Mouse (Mus musculus) kidney, postnatal 10 days (tissue): ENCODE measurements at regions not wholly inside any gene's neighbourhood (a gene's known extent, or its start where the extent isn't known, plus 50 kb on each side); places are given as distances from the start of the nearest gene placed in this dataset.
"Not testable (repeated sequence)": the region's sequence is repeated elsewhere in the genome, so short reads cannot be mapped to it uniquely, and the experiment has no call there.

Experiments
- DNase-seq: peaks from one replicate; pipeline ENCODE4 v3.0.0; 2021; ENCODE audit warnings: mixed read lengths

GRCm38 (mm10) chr17:82366001-82366400, 627.8 kb upstream of the Slc8a1 start:
- no peak for DNase-seq

- no peak for DNase-seq
These were observed 610.5 kb upstream of the Slc8a1 start for GRCm38 (mm10) chr17:82348636-82349035.

- DNase-seq, result no peak
These were observed 593.3 kb upstream of the Slc8a1 start for GRCm38 (mm10) chr17:82331429-82331828.

- no peak for DNase-seq
These were observed 574.0 kb upstream of the Slc8a1 start for GRCm38 (mm10) chr17:82312191-82312590.

- no peak for DNase-seq
These were observed 568.2 kb upstream of the Slc8a1 start for GRCm38 (mm10) chr17:82306347-82306746.

GRCm38 (mm10) chr17:82277728-82278127, 539.6 kb upstream of the Slc8a1 start:
- DNase-seq, result no peak

- no peak for DNase-seq
These were observed 535.8 kb upstream of the Slc8a1 start for GRCm38 (mm10) chr17:82273946-82274345.

GRCm38 (mm10) chr17:82272845-82273244, 534.7 kb upstream of the Slc8a1 start:
- no peak for DNase-seq

GRCm38 (mm10) chr17:82266842-82267241, 528.7 kb upstream of the Slc8a1 start:
- not testable (repeated sequence) for DNase-seq

GRCm38 (mm10) chr17:82252362-82252761, 514.2 kb upstream of the Slc8a1 start:
- DNase-seq, result no peak

GRCm38 (mm10) chr17:82251841-82252240, 513.7 kb upstream of the Slc8a1 start:
- no peak for DNase-seq

- no peak for DNase-seq
These were observed 500.2 kb upstream of the Slc8a1 start for GRCm38 (mm10) chr17:82238361-82238760.

GRCm38 (mm10) chr17:82237456-82237855, 499.3 kb upstream of the Slc8a1 start:
- no peak for DNase-seq

- DNase-seq, result no peak
These were observed 477.8 kb upstream of the Slc8a1 start for GRCm38 (mm10) chr17:82215728-82216623.

GRCm38 (mm10) chr17:82199981-82200380, 461.8 kb upstream of the Slc8a1 start:
- DNase-seq, result no peak

GRCm38 (mm10) chr17:82199031-82199642, 461.0 kb upstream of the Slc8a1 start:
- DNase-seq, result no peak

GRCm38 (mm10) chr17:82184261-82184660, 446.1 kb upstream of the Slc8a1 start:
- DNase-seq, result no peak

- DNase-seq, result no peak
These were observed 433.0 kb upstream of the Slc8a1 start for GRCm38 (mm10) chr17:82171216-82171615.

- DNase-seq, result no peak
These were observed 415.3 kb upstream of the Slc8a1 start for GRCm38 (mm10) chr17:82153446-82153845.

- no peak for DNase-seq
These were observed 396.7 kb upstream of the Slc8a1 start for GRCm38 (mm10) chr17:82134843-82135242.

- no peak for DNase-seq
These were observed 394.8 kb upstream of the Slc8a1 start for GRCm38 (mm10) chr17:82132941-82133340.

- no peak for DNase-seq
These were observed 349.0 kb upstream of the Slc8a1 start for GRCm38 (mm10) chr17:82087141-82087540.

GRCm38 (mm10) chr17:82080301-82080700, 342.1 kb upstream of the Slc8a1 start:
- DNase-seq, result no peak
